Mouse (Mus musculus) liver, postnatal 0 days (tissue): ENCODE measurements at regions not wholly inside any gene's neighbourhood (a gene's known extent, or its start where the extent isn't known, plus 50 kb on each side); places are given as distances from the start of the nearest gene placed in this dataset.

Experiments
- CTCF ChIP-seq: sonication (generic); IDR thresholded peaks from 2 replicates; pipeline ENCODE4 v1.5.1; 2016; ENCODE audit warnings: antibody characterized with exemption, low read depth
- EP300 ChIP-seq: IDR thresholded peaks from 2 replicates; pipeline ENCODE4 v1.6.1; 2016; ENCODE audit warnings: antibody characterized with exemption, low read depth, mild to moderate bottlenecking

GRCm38 (mm10) chr19:18050353-18050752 is 212.9 kb upstream of the Pcsk5 start:
- TF ChIP-seq CTCF (no peak), EP300 (no peak)
